Mouse (Mus musculus) thymus, adult 2 months (tissue): Measurements from ENCODE around the gene Obscn. TPM values are rescaled to one million over a fixed set of nuclear protein-coding genes. Genes with fewer than 3 reads are reported as not detected.

Experiments
- DNase-seq: peaks from one replicate; pipeline ENCODE4 v3.0.0; 2021
- H3K27ac ChIP-seq: fragments of 200-500 bp; 2 replicates; pipeline ENCODE4 v1.5.1; 2012; ENCODE audit warnings: low read length, control low read depth; ENCODE audit not compliant: control insufficient read depth, insufficient read depth
- H3K27me3 ChIP-seq: fragments of 200-500 bp; 2 replicates; pipeline ENCODE4 v1.6.1; 2012; ENCODE audit warnings: mild to moderate bottlenecking, low read length, moderate library complexity, mixed read lengths; ENCODE audit not compliant: control insufficient read depth, insufficient read depth
- H3K36me3 ChIP-seq: fragments of 200-500 bp; 2 replicates; pipeline ENCODE4 v1.6.1; 2012; ENCODE audit warnings: mild to moderate bottlenecking, low read length, moderate library complexity; ENCODE audit not compliant: control insufficient read depth, insufficient read depth
- H3K4me1 ChIP-seq: fragments of 200-500 bp; replicated peaks from 2 replicates; pipeline ENCODE4 v1.6.1; 2012; ENCODE audit warnings: low read length; ENCODE audit not compliant: control insufficient read depth, insufficient read depth
- H3K4me3 ChIP-seq: fragments of 200-500 bp; 2 replicates; pipeline ENCODE4 v1.5.1; 2012; ENCODE audit warnings: mild to moderate bottlenecking, low read length, control low read depth, moderate library complexity; ENCODE audit not compliant: control insufficient read depth, insufficient read depth
- CTCF ChIP-seq: fragments of 200-500 bp; IDR thresholded peaks from 2 replicates; pipeline ENCODE4 v1.5.1; 2012; ENCODE audit warnings: mild to moderate bottlenecking, control low read depth, low read length, moderate library complexity, borderline replicate concordance; ENCODE audit not compliant: control insufficient read depth, poor library complexity, insufficient read depth; ENCODE audit errors: extremely low read depth
- POLR2A ChIP-seq: fragments of 200-500 bp; IDR thresholded peaks from 2 replicates; pipeline ENCODE4 v1.6.1; 2012; ENCODE audit warnings: mild to moderate bottlenecking, low read length, control low read depth, moderate library complexity; ENCODE audit not compliant: control insufficient read depth, poor library complexity, insufficient read depth; ENCODE audit errors: extremely low read depth
- WGBS: fragments of 180-500 bp; shearing (Covaris S2); methylation state at CpG from one replicate; pipeline ENCODE4 v1.1.7; 2018; 5-methylcytosine and 5-hydroxymethylcytosine counted together
- polyA plus RNA-seq: library from polyadenylated mRNA; depleted of rRNA; stranded (reverse); fragments of >200 nt; gene quantifications from 2 replicates; pipeline ENCODE4 v1.2.3, GENCODE M21; 2012

The Obscn gene
- polyA plus RNA-seq, 1 experiment = 14.5 TPM

DNA sequence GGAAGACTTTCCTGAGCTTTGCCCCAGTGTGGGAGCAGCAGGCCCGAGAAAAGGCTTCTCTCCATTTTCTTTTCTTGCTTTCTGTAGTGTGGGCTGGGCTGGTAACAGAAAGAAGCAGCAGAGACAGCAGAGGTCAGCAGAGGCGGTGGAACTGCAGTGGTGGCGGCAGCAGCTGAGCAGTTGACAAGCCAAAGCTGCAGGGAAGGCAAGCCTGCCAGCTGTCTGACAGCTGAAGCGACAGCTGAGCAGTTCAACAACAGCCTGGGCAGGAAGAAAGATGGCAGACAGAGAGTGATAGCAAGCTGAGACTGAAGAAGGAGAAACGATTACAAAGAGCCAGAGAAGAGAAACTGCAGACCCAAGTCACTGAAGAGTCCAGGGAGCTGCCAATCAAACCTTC, 25.2 kb upstream of the Obscn start:
- H3K4me1 ChIP-seq = peaks cover 11% of the 10 kb centered on the region
- no peak for DNase-seq
- H3K4me3 ChIP-seq = no peak overlapping the region
- no peak overlapping the region for H3K27ac ChIP-seq
- H3K27me3 ChIP-seq = no peaks in the 10 kb centered on the region
- H3K36me3 ChIP-seq = peaks cover 4% of the 10 kb centered on the region; the same call in 1 of the 2 replicates
- 92% methylated on average over 5 of the region's 5 CpGs for WGBS
- TF ChIP-seq CTCF (no peak), POLR2A (no peak)

DNA sequence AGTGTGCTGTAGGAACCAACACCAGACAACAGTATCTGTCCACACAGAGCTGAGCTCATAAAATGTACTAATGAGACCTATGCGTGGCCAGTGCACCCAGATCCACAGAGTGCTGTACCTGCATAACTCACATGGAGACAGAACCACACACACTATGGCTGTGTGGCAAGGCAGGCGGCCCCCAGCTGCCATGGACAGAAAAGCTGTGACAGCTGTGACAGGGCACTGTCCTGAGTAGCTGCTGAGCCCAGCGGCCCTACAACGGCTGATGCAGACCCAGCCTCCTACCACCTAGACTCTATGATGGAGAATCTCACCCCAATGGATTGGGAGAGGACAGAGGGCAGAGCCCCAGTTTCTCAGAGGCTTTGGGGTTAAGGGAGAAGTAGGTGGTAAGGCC, 23.4 kb upstream of the Obscn start:
- DNase-seq = no peak
- Histone ChIP-seq H3K4me1 (peaks cover 11% of the 10 kb centered on the region), H3K4me3 (no peak overlapping the region), H3K27me3 (no peaks in the 10 kb centered on the region), H3K36me3 (peaks cover 4% of the 10 kb centered on the region; the same call in 1 of the 2 replicates), H3K27ac (no peak overlapping the region)
- TF ChIP-seq CTCF = no peak
- TF ChIP-seq POLR2A = no peak
- WGBS = 97% methylated on average over 4 of the region's 4 CpGs

DNA sequence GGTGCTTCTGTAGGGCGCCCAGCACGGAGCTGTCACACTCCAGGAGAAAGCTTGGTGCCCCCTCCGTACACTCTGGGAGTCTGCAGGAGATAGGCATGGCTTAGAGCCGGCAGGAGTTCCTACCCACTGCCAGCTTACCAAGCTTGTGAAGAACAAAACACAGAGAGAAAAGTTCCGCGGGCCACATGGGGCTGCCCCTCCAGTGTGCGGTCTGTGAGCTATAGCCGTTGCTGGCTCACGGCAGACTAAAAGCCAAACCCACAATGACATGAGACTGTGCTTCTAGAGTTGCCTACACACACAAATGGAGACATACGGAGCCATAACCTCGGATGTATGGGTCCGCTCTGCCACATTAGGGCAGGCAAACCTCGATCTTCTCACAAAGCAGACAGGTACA, 22.9 kb upstream of the Obscn start:
- Histone ChIP-seq H3K4me3 (no peak overlapping the region), H3K36me3 (peaks cover 4% of the 10 kb centered on the region; the same call in 1 of the 2 replicates), H3K27ac (no peak overlapping the region), H3K27me3 (no peaks in the 10 kb centered on the region), H3K4me1 (peaks cover 7% of the 10 kb centered on the region)
- WGBS = 96% methylated on average over 13 of the region's 13 CpGs
- TF ChIP-seq CTCF (no peak), POLR2A (no peak)
- no peak for DNase-seq

DNA sequence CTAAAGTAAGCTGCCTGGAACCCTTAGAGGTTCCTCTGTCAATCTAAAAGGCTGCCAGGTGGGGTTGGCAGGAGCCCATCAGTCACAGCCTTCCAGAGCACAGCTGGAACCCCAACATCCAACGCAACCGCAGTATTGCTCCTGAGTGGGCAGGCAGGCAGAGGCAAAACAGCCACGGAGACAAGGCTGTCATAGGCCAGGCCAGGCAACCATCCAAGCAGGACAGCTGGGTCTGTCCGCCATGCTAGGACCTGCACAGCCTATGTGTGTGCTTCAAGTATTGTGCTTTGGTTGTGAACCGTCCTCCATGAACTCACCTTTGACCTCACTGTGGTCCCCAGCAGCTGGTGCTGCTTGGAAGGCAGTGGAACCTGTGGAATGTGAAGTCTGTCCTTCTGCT, 19.7 kb upstream of the Obscn start:
- H3K36me3 ChIP-seq = peaks cover 4% of the 10 kb centered on the region; the same call in 1 of the 2 replicates
- H3K27ac ChIP-seq = no peak overlapping the region
- TF ChIP-seq POLR2A (no peak), CTCF (no peak)
- WGBS = 98% methylated on average over 5 of the region's 5 CpGs
- DNase-seq = no peak
- no peaks in the 10 kb centered on the region for H3K27me3 ChIP-seq
- H3K4me1 ChIP-seq = no peaks in the 10 kb centered on the region
- H3K4me3 ChIP-seq = no peak overlapping the region

DNA sequence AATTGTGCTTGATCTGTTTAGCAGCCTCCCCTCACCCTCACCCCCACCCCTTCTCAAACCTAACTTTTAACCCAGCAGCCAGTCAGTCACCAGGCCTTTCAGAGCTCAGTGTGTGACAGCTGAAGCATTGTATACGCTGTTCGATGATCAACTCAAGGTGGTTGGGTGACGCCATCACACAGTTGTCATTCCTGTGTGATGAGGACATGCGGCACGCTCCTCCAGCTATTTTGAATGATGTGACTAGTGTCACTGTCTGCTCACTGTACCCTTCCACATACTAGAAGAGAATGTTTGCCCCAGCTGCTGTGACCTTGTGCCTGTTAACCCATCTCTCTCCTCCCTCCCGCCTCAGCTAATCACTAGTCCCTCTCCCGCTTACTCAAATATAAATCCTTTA, 18.0 kb upstream of the Obscn start:
- Histone ChIP-seq H3K27me3 (no peaks in the 10 kb centered on the region), H3K4me1 (no peaks in the 10 kb centered on the region), H3K36me3 (peaks cover 4% of the 10 kb centered on the region; the same call in 1 of the 2 replicates), H3K27ac (no peak overlapping the region), H3K4me3 (no peak overlapping the region)
- DNase-seq = no peak
- 95% methylated on average over 7 of the region's 7 CpGs for WGBS
- TF ChIP-seq CTCF = no peak
- TF ChIP-seq POLR2A = no peak

DNA sequence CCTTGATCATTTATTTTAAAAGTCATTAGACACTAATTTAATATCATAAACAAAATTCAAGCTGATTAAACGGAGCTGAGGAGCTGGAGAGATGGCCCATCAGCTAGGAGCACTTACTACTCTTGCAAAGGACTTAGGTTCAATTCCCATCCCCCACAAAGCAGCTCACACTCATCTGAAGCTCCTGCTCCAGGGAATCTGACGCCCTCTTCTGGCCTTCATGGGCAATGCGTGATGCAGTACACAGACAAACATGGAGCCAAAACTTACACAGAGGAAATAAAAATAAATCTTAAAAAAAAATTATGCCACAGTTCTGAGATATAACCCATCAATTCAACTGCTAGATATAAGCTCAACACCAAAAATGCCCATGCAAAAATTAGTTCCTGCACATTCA, 15.5 kb upstream of the Obscn start:
- H3K27me3 ChIP-seq = no peaks in the 10 kb centered on the region
- H3K27ac ChIP-seq = no peak overlapping the region
- TF ChIP-seq CTCF (no peak), POLR2A (no peak)
- no peak overlapping the region for H3K4me3 ChIP-seq
- no peak for DNase-seq
- H3K36me3 ChIP-seq = no peaks in the 10 kb centered on the region
- H3K4me1 ChIP-seq = no peaks in the 10 kb centered on the region
- 53% methylated on average over 3 of the region's 3 CpGs for WGBS

DNA sequence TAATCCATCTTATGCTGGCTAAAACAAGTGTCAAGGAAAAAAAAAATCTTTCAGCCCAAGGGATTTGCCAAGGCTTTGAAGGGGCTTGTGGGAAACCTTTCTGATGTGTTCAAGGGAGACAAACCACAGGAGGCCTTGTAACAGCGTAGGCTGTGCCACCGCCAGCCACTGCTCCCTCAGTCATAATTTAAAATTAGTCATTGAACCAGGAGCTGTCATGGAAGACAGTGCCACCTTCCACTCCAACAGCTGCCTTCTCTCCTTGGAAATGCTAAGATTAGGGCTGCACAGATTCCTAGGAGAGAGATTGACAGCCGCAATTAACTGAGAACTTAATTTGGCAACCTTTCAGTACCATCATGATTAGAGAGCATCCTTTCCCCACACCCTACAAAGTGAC, 13.1 kb upstream of the Obscn start:
- Histone ChIP-seq H3K27me3 (no peaks in the 10 kb centered on the region), H3K36me3 (no peaks in the 10 kb centered on the region), H3K27ac (no peak overlapping the region), H3K4me3 (no peak overlapping the region), H3K4me1 (no peaks in the 10 kb centered on the region)
- no peak for TF ChIP-seq CTCF
- 74% methylated on average over 3 of the region's 3 CpGs for WGBS
- no peak for DNase-seq
